Mouse (Mus musculus): ENCODE data around the gene Npc2. TPM values are rescaled to one million over a fixed set of nuclear protein-coding genes. Genes with fewer than 3 reads are reported as not detected.

Npc2 gene
- 33.1 and 47.6 TPM in 2 replicates for polyA plus RNA-seq (2015; fragmentation: Nextera tagmentation; extraction: Ambion mirVana)

DNA sequence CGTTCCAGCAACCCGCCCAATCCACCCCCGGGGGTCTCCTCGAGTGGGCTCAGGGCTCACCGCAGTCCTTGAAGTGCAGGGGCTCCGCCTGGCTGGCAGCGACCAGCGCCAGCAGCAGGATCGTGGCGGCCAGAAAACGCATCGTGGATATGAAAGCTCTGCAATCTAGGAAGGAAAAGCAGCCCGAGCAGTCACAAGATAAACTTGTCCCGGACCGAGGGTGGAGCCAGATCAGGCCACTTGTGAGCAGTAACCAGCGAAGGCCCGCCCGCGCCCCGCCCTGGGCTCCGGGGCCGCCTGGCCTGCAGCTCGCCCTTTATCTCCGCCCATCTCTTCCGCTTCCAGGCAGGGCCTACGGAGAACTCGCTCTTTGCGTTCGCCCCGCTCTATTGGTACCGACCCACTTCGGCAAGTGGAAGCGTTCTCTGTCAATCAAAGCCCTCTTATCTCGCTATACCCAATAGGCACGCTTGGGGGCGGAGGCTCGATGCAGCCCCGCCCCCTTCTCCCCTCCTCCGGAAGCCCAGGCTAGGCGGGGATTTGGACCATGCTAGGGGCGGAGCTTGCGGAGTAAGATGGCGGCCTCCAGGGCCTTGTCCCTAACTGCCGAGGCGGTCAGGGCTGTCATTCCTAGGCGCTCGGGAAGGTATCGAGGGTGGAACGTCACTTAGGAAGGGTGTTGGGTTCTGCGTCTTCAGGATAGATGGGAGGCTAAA is at the start of gene Npc2, which contains the start of gene Isca2:
Gene Npc2, minus strand, starts transcription at position 427 of the 716 bp plus-strand sequence.
Gene Isca2, plus strand, starts transcription at position 526 of the 716 bp plus-strand sequence.

Other genes starting within 250 kb of the Npc2 start
- not detected in 2 replicates for gene Vsx2, start 203.4 kb downstream of the Npc2 start, polyA plus RNA-seq (2015; fragmentation: Nextera tagmentation; extraction: Ambion mirVana)
- 6.2 and 6.7 TPM in 2 replicates for gene Abcd4, start 155.7 kb downstream of the Npc2 start, polyA plus RNA-seq (2015; fragmentation: Nextera tagmentation; extraction: Ambion mirVana)
- gene Vrtn, start 132.1 kb downstream of the Npc2 start, polyA plus RNA-seq (2015; fragmentation: Nextera tagmentation; extraction: Ambion mirVana), result not detected in 2 replicates
- gene Syndig1l, start 74.3 kb downstream of the Npc2 start, polyA plus RNA-seq (2015; fragmentation: Nextera tagmentation; extraction: Ambion mirVana), result not detected in 2 replicates
- 117 and 122 TPM in 2 replicates for gene Isca2, start 99 bp upstream of the Npc2 start, polyA plus RNA-seq (2015; fragmentation: Nextera tagmentation; extraction: Ambion mirVana)
- 1.2 and 2.2 TPM in 2 replicates for gene Ltbp2, start 103.4 kb upstream of the Npc2 start, polyA plus RNA-seq (2015; fragmentation: Nextera tagmentation; extraction: Ambion mirVana)
- gene Fcf1, start 197.7 kb upstream of the Npc2 start, polyA plus RNA-seq (2015; fragmentation: Nextera tagmentation; extraction: Ambion mirVana), result 64.0 and 70.5 TPM in 2 replicates
- 4.6 and 5.2 TPM in 2 replicates for gene Arel1, start 197.7 kb upstream of the Npc2 start, polyA plus RNA-seq (2015; fragmentation: Nextera tagmentation; extraction: Ambion mirVana)
- 9.5 and 10.2 TPM in 2 replicates for gene Ylpm1, start 223.2 kb upstream of the Npc2 start, polyA plus RNA-seq (2015; fragmentation: Nextera tagmentation; extraction: Ambion mirVana)

All from skeletal muscle tissue, postnatal 0 days (tissue).